Mouse (Mus musculus) left cerebral cortex, postnatal 36 days (tissue): ENCODE results near the gene Rnf24. TPM values are rescaled to one million over a fixed set of nuclear protein-coding genes. Genes with fewer than 3 reads are reported as not detected.
"Not testable (repeated sequence)": the region's sequence is repeated elsewhere in the genome, so short reads cannot be mapped to it uniquely, and the experiment has no call there.

ENCODE experiments used
- DNase-seq, 2 experiments: peaks; one replicate each; pipeline ENCODE4 v3.0.0; 2021 to 2022; ENCODE audit warnings: low spot score in 2 of 2, mixed read lengths in 1 of 2
- intact Hi-C: fragments of 180-260 bp; cut with DNase I; formaldehyde crosslinking; loops from one replicate; pipeline ENCODE4 v1.15.1; 2025
- total RNA-seq, 2 experiments: library from RNA; stranded (reverse); gene quantifications; 2 replicates each; pipeline ENCODE4 v1.2.3; 2021

Rnf24 gene
- total RNA-seq, 2 experiments from 2014 or later = 37.4 to 39.4 TPM

DNA sequence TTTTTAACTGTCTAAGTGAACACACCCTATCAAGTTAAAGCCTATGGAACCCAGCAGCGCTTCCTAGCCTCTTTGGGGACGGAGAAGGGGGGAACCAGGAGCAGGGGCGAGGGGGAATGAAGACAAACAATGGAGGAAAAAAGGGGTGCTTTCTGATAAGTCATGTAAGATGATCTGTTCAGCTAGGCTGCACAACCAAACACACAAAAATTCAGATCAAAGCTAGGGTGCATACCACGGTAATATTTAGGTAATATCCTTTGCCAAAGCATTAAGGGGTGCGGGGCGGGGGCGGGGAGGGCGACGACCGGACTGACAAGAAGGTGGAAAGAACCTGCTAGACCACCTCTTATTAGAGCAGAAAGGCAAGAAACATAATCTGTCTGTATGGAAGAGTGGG lies 1.2 kb downstream of the Rnf24 start:
- no peak for DNase-seq
- intact Hi-C loops = loop anchor here (10.0 kb wide), 1 partner anchor 63 kb away; no protein-coding TSS in a partner anchor

DNA sequence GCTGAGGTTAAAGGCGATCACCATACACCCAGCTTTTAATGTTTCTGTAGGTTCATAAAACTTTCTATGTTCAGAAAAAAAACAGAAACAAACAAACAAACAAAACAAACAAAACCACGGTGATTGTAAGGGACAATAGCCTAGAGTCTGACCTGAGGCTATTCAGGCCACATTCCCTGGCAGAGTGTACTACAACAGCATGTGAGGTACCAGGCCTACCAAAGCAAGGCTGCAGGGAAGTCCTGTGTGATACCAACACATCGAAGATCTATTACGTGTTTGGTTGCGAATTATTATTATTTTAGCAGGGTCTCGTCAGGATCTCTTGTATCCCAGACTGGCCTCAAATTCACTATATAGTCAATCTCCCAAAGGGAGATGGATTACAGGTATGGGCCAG lies 2.4 kb downstream of the Rnf24 start:
- intact Hi-C loops = loop anchor here (10.0 kb wide), 1 partner anchor 64 kb away; no protein-coding TSS in a partner anchor
- no peak for DNase-seq

DNA sequence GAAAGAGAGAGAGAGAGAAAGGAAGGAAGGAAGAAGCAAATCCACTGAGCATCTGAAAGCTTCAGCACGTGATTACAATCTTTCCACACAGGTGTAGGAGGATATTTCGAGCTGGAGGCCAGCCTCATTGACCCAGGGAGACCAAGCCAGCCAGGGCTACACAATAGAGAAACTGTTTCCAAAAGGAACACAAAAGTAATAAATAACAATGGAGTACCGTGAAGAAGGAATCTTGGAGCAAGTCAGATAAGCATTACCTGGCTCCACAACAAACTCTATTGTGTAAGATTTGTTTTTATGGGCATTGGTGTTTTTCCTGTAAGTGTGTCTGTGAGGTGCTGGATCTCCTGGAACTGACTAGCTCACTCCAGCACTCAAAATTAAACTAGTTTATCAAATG lies 7.1 kb downstream of the Rnf24 start:
- intact Hi-C loops = no loop called here
- no peak for DNase-seq

DNA sequence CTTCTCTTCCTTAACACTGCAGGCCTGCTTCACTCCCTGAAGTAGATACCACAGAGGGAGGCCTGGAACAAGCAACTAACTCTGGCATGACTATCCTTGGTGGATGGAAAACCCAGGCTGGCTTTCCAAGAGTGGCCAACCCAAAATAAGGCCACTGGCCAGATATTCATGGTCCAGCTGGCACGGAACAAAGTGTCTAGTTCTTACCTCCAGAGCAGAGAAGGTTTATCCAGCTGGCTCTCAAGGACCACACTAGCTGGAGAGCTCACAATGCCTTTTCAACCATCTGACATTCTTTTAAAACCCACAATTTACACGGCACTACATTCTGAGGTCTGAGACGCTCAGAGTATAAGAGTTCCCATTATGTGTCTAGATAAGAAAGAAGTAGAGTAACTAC lies 8.2 kb downstream of the Rnf24 start:
- DNase-seq = peak in 1 of 2 experiments; percentile 21
- intact Hi-C loops = no loop called here

DNA sequence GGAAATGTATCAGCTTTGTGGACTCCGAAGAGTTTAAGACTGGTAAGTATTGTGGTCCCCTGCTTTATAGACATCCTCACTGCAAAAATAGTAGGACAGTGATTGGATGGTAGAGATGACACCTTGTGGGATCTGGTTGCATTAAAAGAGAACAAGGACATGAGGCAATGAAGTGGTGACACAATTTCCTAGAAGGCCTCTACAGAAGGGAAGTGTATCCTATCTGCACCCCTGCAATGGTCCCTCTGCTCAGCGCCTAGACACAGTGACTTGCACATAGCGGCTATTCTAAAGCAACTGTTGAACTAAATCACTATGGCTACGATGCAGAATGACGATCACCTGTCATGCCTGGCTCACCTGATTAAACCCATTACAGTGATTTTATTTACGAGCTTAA lies 15.1 kb downstream of the Rnf24 start:
- intact Hi-C loops = no loop called here
- DNase-seq = no peak

DNA sequence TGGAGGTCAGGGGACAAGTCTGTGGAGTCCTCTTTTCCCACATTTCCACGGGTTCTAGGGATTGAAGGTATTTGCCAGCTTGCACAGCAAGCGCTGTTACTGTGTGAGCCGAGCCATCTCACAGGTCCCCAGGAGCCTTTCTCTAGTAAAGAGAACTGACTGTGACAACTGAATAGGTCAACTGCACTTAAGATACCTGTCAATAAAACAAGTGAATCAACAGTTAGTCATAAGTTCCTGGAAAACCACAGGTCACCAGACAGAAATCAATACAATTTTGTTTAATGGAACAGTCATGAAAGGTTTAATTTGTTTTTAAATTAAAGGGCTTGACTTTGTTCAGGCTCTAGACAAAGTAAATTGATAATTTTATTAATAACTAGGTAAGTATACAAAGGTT lies 22.1 kb downstream of the Rnf24 start:
- intact Hi-C loops = no loop called here
- no peak for DNase-seq

DNA sequence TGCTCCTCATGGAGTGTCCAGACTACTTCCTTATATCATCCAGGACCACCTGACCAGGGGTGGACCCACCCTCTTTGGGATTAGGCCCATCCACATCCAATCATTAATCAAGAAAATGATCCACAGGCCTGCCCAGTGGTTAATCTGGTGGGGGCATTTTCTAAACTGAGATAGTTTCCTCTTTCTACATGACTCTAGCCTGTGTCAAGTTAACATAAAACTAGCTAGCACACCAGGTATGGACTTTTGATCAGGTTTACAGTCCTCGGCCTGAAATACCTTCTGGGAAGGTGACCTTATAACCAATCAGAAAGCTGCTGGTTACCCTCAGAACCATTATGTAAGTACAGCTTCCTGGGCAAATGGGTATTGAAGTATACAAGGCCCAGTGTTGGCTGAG lies 23.7 kb downstream of the Rnf24 start:
- intact Hi-C loops = no loop called here
- DNase-seq = no peak

DNA sequence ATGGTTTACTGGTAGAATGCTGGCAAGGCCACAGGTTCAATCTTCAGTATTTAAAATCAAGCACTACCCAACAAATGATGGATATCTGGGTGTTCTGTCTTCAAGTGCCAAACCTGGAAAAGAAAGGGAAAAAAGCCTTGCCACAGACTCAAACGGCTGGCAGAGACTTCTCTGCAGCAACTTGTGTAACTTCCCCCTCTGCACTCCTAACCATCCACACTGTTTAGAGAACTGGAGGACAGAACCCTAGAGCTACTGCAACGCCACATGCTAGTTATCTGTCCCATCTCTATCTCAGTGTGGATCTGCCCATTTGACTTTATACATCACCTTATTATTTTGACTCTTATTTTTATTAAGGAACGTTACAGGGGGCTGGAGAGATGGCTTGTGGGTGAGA lies 26.6 kb downstream of the Rnf24 start:
- no peak for DNase-seq
- intact Hi-C loops = no loop called here

DNA sequence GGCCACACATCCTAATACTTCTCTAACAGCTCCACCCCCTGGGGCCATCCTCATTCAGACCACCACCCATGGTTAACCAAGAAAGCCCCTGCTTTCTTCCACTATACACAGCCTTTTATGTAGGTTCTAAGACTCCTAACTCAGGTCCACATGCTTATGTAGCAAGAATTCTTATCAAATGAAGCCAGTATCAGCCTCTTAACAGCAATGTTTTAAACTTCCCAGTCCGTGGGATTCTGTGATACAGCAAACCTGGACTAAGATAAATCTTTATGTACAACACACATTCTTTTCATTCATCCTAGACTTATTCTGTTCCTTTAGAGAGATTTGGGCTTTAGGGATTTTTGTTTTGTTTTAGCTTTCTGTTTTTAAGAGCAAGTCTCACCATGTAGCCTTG lies 29.0 kb downstream of the Rnf24 start:
- no peak for DNase-seq
- intact Hi-C loops = no loop called here

DNA sequence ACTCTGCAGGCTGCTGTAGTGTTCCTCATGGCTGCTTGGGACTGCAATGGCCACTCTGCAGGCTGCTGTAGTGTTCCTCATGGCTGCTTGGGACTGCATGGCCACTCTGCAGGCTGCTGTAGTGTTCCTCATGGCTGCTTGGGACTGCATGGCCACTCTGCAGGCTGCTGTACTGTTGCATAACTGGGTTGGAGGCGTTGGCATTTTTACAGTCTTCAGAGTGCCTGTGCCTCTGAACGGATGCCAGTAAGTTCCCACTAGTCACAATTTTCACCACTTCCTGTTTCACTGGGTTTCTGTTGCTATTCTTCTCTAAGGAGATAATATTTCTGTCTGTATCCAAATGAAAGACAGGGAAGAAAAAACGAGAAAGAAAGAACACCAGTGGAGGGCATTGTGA lies 31.5 kb downstream of the Rnf24 start:
- intact Hi-C loops = not testable (repeated sequence)
- DNase-seq = peak; percentile 66

DNA sequence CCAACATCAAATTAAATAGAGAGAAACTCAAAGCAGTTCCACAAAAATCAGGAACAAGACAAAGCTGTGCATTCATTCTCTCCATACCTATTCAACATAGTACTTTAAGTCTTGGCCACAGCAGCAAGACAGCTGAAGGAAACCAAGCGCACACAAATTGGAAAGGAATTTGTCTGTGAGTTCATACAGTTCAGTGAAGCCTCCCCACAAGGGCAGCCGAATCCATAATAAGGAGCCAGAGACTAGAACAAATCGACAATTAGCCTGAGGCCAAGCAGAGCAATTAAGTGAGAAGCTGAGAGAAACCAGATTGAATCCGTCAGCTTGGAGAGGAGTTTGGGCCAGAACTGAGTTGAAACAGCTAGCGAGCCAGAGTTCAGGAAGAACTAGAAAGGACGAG lies 33.3 kb downstream of the Rnf24 start:
- intact Hi-C loops = no loop called here

DNA sequence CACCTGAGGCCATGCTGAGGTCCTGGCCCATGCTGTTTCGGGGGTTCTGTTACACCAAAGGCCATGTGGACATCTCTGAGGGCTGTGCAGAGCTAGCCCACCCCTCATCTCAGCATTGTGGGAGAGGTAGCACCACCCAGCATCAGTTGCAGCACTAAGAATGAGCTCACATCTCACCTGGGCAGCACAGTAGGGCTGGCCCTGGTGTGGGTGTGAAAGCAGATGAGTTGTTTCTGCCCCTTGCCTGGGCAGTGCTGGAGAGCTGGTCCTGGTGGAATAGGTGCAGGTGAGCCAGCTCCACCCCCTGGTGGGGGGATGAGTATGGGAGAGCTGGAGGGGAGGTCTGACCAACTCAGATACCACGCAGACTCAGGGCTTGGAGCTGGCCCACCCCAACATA lies 36.5 kb downstream of the Rnf24 start:
- intact Hi-C loops = no loop called here
- DNase-seq = no peak

More for the DNA sequence above, 33.3 kb downstream of the Rnf24 start:
- no peak for DNase-seq

DNA sequence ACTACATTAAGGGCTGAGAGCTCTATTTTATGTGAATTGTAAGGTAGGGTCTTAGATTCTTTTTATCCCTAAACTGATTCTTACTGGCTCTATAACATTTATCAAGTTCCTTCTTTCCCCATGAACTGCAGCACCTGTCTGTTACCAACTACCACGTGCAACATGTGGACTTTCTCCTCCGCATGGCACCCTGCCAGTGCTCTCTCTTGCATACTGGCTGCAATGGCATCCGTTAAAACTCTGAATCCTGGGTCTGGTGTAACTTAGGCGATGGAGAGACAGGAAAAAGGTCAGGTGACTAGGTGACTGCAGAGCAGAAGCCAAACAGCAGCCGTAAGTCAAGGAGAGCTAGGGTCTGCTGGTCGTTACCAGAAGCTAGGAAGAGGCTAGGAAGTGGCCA lies 43.4 kb downstream of the Rnf24 start:
- intact Hi-C loops = no loop called here
- DNase-seq = no peak

DNA sequence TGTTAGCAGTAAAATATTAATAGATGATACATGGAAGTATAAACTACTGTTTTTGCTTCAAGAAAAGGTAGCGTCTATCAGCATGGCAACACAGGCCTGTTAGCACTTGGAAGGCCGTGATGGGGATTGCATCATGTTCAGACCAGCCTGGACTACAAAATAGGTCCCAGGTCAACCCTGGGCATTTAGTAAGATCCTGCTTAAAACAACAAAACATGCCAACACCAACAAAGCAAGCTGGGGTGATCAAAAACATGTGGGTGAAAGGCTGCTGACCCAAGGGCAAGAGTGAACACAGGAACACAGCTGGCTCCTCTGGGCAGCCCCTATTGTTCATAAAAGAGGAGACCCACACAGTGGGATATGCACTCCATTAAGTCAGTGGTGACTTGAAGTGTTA lies 44.9 kb downstream of the Rnf24 start:
- intact Hi-C loops = no loop called here
- DNase-seq = no peak

DNA sequence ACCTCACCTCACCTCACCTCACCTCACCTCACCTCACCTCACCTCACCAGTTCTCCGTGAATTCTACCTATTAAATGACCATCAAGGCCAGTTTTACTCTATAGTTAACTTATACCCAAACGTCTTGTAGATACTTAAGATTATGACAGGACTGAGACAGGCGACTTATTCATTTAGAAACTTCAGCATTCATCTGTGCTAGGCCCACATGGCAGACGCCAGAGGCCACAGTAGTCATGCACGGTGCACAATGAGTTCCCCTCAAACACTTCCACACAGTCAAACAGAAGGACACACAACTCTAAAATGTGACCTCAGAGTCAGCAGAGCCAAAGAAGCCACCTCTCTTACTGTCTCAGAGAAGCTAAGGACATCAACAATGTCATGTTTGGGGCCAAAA lies 45.3 kb downstream of the Rnf24 start:
- intact Hi-C loops = no loop called here
- DNase-seq = no peak

DNA sequence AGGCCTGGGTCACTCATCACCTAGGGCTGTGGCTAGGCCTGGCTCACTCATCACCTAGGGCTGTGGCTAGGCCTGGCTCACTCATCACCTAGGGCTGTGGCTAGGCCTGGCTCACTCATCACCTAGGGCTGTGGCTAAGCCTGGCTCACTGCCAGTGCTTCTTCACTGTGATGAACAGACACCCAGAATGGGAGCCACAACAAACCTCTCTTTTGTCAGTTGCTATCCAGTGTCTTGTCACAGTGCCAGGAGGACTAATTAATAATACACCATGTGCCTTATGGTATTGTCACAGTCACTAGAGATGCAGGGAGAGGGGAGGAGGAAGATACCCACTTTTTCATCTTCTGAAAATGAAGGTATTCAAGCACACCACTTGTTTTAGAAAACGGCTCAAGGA lies 47.5 kb downstream of the Rnf24 start:
- intact Hi-C loops, DNase-seq: not testable (repeated sequence)

DNA sequence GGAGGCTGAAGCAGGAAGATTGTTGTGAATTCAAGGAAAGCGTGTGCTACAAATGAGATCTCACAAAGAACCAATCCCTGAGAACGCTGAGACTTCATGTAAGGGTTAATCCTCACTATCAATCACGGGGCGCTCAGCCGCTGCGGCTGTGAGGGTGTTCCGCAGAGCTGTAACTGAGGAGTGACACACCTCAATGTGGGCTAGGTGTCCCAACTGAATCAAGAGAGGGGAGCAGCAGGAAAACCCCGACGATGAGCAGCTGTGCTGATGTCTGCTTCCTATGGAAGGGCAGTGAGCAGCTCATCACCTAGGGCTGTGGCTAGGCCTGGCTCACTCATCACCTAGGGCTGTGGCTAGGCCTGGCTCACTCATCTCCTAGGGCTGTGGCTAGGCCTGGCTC lies 48.2 kb downstream of the Rnf24 start:
- no peak for DNase-seq
- intact Hi-C loops = no loop called here

DNA sequence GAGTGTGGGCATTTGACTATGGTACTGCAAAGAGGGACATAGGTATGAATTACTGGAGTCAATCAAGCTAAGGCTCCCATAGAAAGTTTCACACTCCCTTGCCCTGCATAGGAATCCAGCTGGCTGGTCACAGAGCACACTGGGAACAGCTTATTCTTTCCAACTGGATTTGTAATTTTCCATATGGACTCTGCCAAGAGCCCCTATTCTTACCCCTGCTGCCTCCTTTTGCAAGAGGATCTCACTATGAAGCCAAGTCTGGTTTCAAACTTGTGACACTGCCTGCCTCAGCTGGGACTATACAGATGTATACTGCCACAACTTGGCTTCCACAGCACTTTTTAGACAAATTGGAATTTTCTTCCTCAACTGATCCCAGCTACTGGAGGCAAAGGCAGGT lies 51.1 kb downstream of the Rnf24 start:
- DNase-seq = no peak
- intact Hi-C loops = no loop called here

DNA sequence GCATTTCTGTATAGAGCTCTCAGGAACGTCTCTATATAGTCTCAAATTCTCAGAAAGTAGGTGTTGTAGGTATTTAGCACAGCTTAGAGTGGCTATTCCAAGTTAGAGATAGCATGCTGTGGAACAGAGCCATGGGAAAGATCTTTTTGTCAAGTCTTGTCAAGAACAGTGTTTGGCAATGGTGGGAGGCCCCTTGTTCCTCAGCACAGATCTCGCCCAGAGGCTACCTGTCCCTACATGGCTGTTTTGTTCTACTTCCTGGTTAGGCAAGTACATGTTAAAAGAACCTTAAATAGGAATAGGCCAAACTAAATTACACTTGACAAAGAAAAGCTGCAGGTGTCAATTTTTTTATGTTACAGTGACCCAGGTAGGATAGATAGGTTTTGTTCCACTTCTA lies 52.2 kb downstream of the Rnf24 start:
- no peak for DNase-seq
- intact Hi-C loops = no loop called here

DNA sequence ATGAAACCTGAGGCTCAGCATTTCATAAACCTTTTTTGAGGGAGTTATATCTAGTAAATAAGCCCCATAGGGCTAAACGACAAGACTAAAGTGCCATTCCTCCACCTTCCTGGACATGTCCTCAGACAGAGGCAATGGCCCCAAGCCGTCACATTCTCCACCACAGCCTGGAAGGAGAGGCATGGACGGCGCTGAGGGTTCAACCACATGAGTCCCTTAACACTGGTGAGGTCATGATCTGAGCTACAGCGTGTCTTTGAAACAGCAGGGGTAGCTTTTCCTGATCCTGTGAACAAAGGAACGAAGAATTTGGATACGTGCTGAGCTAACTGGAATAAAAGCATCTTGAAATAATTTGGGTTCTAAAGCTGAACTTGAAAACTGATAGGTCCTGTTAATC lies 54.0 kb downstream of the Rnf24 start:
- not testable (repeated sequence) for DNase-seq

DNA sequence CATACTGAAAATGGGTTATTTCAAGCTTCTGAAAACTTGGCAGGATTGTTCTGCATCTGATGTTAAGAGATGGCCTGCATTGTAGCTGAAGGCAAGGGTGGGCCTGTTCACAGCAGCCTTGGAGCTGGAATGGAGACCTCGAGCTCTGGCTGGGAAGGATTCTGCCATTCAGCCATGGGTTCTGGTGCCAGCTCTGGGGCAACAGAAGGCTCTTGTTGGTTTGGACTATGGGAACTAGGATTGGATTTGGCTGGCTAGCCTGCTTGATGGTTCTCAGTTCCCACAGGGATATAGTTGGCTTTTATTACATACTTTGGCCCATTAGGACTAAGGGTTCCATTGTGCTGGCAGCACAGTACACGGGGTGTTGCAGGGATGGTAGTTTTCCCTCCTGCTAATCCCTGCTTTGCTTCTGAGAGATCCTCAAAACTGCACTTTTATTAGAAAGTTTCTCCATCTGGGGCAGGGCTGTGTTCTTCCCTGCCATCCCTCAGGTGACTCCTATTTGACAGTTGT lies 55.9 kb downstream of the Rnf24 start:
- DNase-seq = no peak
- intact Hi-C loops = loop anchor here (10.0 kb wide), 1 partner anchor 118 kb away; no protein-coding TSS in a partner anchor

More for the DNA sequence above, 54.0 kb downstream of the Rnf24 start:
- intact Hi-C loops = loop anchor here (10.0 kb wide), 1 partner anchor 116 kb away; no protein-coding TSS in a partner anchor

DNA sequence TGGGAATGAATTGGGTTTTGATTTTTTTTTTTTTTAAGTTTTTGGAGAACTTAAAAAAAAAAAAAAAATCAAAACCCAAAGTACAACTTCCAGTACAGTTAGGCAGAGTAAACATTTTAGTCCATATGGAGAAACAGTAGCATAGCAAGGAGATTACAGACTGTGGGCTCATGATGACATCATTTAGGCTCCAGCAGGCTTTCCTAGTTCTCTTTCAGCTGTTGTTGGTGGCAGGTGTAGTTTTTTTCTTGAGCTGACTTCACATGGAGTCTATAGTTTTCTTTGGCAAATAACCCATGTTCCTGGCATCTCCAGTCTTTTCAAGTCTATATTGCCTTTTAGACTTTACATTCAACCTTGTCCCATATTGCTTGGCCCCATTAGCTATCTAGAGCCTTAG lies 62.0 kb downstream of the Rnf24 start:
- intact Hi-C loops = loop anchor here (10.0 kb wide), 1 partner anchor 124 kb away; no protein-coding TSS in a partner anchor
- no peak for DNase-seq
